Mouse (Mus musculus): ENCODE results near the gene N4bp2l1. TPM values are rescaled to one million over a fixed set of nuclear protein-coding genes. Genes with fewer than 3 reads are reported as not detected.

Gene N4bp2l1
- polyA plus RNA-seq, 1 experiment: 7.8 TPM

GRCm38 (mm10) chr5:150611136-150611535 is 14.1 kb upstream of the N4bp2l1 start:
- no peaks in the 10 kb centered on the region for H3K27me3 ChIP-seq (replicated peaks; ENCODE audit: control insufficient read depth, insufficient read depth, low read length)
- no peak overlapping the region for H3K4me3 ChIP-seq (ENCODE audit: insufficient read depth, low read depth, low read length)
- no peak for TF ChIP-seq CTCF (conservative IDR thresholded peaks at IDR 0.05; ENCODE audit: insufficient read depth, insufficient read length, low read depth, low read length)
- no peak for DNase-seq
- no peak overlapping the region for H3K27ac ChIP-seq (ENCODE audit: insufficient read depth, low read depth, low read length)
- no peaks in the 10 kb centered on the region for H3K36me3 ChIP-seq (ENCODE audit: control insufficient read depth, insufficient read depth, low read length)
- 33% methylated on average over 1 of the region's 1 CpGs for WGBS
- H3K4me1 ChIP-seq (ENCODE audit: control insufficient read depth, insufficient read depth, low read length): no peaks in the 10 kb centered on the region

GRCm38 (mm10) chr5:150607631-150608030 is 10.6 kb upstream of the N4bp2l1 start:
- Histone ChIP-seq H3K4me3 (ENCODE audit: insufficient read depth, low read depth, low read length) (no peak overlapping the region), H3K4me1 (ENCODE audit: control insufficient read depth, insufficient read depth, low read length) (no peaks in the 10 kb centered on the region), H3K36me3 (ENCODE audit: control insufficient read depth, insufficient read depth, low read length) (no peaks in the 10 kb centered on the region), H3K27me3 (replicated peaks; ENCODE audit: control insufficient read depth, insufficient read depth, low read length) (no peaks in the 10 kb centered on the region), H3K27ac (ENCODE audit: insufficient read depth, low read depth, low read length) (no peak overlapping the region)
- no peak for TF ChIP-seq POLR2A (IDR thresholded peaks at IDR 0.05; ENCODE audit: low read depth, low read length)
- no peak for TF ChIP-seq CTCF (conservative IDR thresholded peaks at IDR 0.05; ENCODE audit: insufficient read depth, insufficient read length, low read depth, low read length)
- no peak for DNase-seq
- WGBS: 86% methylated on average over 8 of the region's 8 CpGs

DNA sequence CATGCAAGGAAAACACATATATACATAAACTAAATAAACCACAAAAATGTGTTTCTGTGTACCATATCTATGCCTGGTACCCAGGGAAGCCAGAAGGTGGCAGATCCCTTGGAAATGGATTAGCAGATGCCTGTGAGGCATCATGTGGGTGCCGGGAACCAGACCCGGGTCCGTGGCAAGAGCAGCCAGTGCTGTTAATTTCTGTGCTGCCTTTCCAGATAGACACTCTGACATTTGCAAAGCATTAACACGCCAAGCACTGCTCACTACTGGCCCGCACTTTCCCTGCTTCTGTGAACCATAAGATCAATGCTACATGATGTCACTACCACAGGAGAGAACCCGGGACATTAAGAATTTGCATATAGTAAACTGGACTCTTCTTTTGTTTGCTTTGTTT is 9.1 kb upstream of the N4bp2l1 start:
- H3K27ac ChIP-seq (ENCODE audit: insufficient read depth, low read depth, low read length): no peak overlapping the region
- H3K4me3 ChIP-seq (ENCODE audit: insufficient read depth, low read depth, low read length): no peak overlapping the region
- 98% methylated on average over 6 of the region's 6 CpGs for WGBS
- H3K27me3 ChIP-seq (replicated peaks; ENCODE audit: control insufficient read depth, insufficient read depth, low read length): no peaks in the 10 kb centered on the region
- no peaks in the 10 kb centered on the region for H3K36me3 ChIP-seq (ENCODE audit: control insufficient read depth, insufficient read depth, low read length)
- no peaks in the 10 kb centered on the region for H3K4me1 ChIP-seq (ENCODE audit: control insufficient read depth, insufficient read depth, low read length)
- DNase-seq: no peak
- TF ChIP-seq CTCF (conservative IDR thresholded peaks at IDR 0.05; ENCODE audit: insufficient read depth, insufficient read length, low read depth, low read length) (no peak), POLR2A (IDR thresholded peaks at IDR 0.05; ENCODE audit: low read depth, low read length) (no peak)

GRCm38 (mm10) chr5:150601441-150602230 is 4.6 kb upstream of the N4bp2l1 start:
- WGBS: 87% methylated on average over 14 of the region's 14 CpGs
- Histone ChIP-seq H3K36me3 (ENCODE audit: control insufficient read depth, insufficient read depth, low read length) (no peaks in the 10 kb centered on the region), H3K27me3 (replicated peaks; ENCODE audit: control insufficient read depth, insufficient read depth, low read length) (no peaks in the 10 kb centered on the region), H3K4me1 (ENCODE audit: control insufficient read depth, insufficient read depth, low read length) (peaks cover 7% of the 10 kb centered on the region), H3K27ac (ENCODE audit: insufficient read depth, low read depth, low read length) (no peak overlapping the region), H3K4me3 (ENCODE audit: insufficient read depth, low read depth, low read length) (no peak overlapping the region)
- no peak for TF ChIP-seq POLR2A (IDR thresholded peaks at IDR 0.05; ENCODE audit: low read depth, low read length)
- no peak for TF ChIP-seq CTCF (conservative IDR thresholded peaks at IDR 0.05; ENCODE audit: insufficient read depth, insufficient read length, low read depth, low read length)
- no peak for DNase-seq

- Histone ChIP-seq H3K27me3 (replicated peaks; ENCODE audit: control insufficient read depth, insufficient read depth, low read length) (no peaks in the 10 kb centered on the region), H3K36me3 (ENCODE audit: control insufficient read depth, insufficient read depth, low read length) (no peaks in the 10 kb centered on the region), H3K27ac (ENCODE audit: insufficient read depth, low read depth, low read length) (no peak overlapping the region), H3K4me1 (ENCODE audit: control insufficient read depth, insufficient read depth, low read length) (peaks cover 7% of the 10 kb centered on the region), H3K4me3 (ENCODE audit: insufficient read depth, low read depth, low read length) (no peak overlapping the region)
- TF ChIP-seq POLR2A (IDR thresholded peaks at IDR 0.05; ENCODE audit: low read depth, low read length) (no peak), CTCF (conservative IDR thresholded peaks at IDR 0.05; ENCODE audit: insufficient read depth, insufficient read length, low read depth, low read length) (no peak)
- DNase-seq: no peak
- WGBS: 83% methylated on average over 20 of the region's 20 CpGs
These were observed 3.8 kb upstream of the N4bp2l1 start for GRCm38 (mm10) chr5:150600554-150601440.

- Histone ChIP-seq H3K36me3 (ENCODE audit: control insufficient read depth, insufficient read depth, low read length) (no peaks in the 10 kb centered on the region), H3K27me3 (replicated peaks; ENCODE audit: control insufficient read depth, insufficient read depth, low read length) (no peaks in the 10 kb centered on the region), H3K27ac (ENCODE audit: insufficient read depth, low read depth, low read length) (no peak overlapping the region), H3K4me1 (ENCODE audit: control insufficient read depth, insufficient read depth, low read length) (peaks cover 7% of the 10 kb centered on the region), H3K4me3 (ENCODE audit: insufficient read depth, low read depth, low read length) (peak overlapping the region; percentile 30)
- no peak for TF ChIP-seq POLR2A (IDR thresholded peaks at IDR 0.05; ENCODE audit: low read depth, low read length)
- TF ChIP-seq CTCF (conservative IDR thresholded peaks at IDR 0.05; ENCODE audit: insufficient read depth, insufficient read length, low read depth, low read length): no peak
- 46% methylated on average over 13 of the region's 13 CpGs for WGBS
- DNase-seq: no peak
These were observed 2.6 kb upstream of the N4bp2l1 start for GRCm38 (mm10) chr5:150599301-150600294.

Data from kidney, adult 2 months (tissue).